Mouse (Mus musculus) spleen, adult 2 months (tissue): Measurements from ENCODE around the gene Prtn3.

Experiments
- CTCF ChIP-seq: fragments of 200-500 bp; IDR thresholded peaks from 2 replicates; pipeline ENCODE4 v1.5.1; 2011; ENCODE audit warnings: mild to moderate bottlenecking, inconsistent platforms; ENCODE audit not compliant: insufficient read depth, insufficient read length, insufficient replicate concordance; ENCODE audit errors: extremely low read depth
- POLR2A ChIP-seq: fragments of 200-500 bp; IDR thresholded peaks from 2 replicates; pipeline ENCODE4 v1.6.1; 2011; ENCODE audit warnings: low read depth, low read length, inconsistent platforms

DNA sequence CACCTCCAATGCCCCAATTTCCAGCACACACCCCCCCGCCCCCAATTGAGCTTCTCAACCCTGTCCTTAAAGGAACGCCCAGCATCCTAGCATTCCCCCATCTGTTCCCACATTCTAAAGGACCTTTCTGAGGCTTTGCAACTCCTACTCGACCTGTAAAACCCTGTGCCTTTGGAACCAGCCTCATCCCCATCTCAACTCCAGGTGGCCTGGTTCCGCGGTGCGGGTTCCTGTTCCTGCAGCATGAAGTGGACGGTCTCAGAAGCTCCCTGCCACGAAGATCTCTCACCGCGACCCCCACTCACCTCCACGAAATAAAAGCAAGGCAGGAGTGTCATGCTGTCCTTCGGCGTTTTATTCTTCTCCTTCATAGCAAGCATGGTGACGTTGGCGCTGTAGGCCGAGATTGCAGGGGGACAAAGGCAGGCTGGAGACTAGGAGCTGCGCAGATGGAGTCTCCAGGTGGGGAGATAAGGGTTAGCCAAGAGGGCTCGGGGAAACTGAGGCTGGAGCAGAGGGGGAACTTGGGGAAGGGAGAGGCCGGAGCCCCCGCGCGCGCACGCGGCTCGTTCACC is 474 bp upstream of the Prtn3 start:
- no peak for TF ChIP-seq POLR2A
- TF ChIP-seq CTCF: no peak
